Mouse (Mus musculus) erythroid progenitor cell, adult 5-6 weeks (primary cell): ENCODE measurements around the gene Ddhd1. TPM values are rescaled to one million over a fixed set of nuclear protein-coding genes. Genes with fewer than 3 reads are reported as not detected.

Experiments
- ATAC-seq: replicated peaks from 2 replicates; pipeline ENCODE4 v1.8.0; 2016; ENCODE audit warnings: moderate number of reproducible peaks, mild to moderate bottlenecking, moderate TSS enrichment, inconsistent platforms; ENCODE audit not compliant: poor library complexity, low FRiP score, severe bottlenecking
- total RNA-seq, 2 experiments: library from RNA; stranded (forward) in 1 of 2; stranded (reverse) in 1 of 2; fragments of 150-400 nt in 1 of 2; fragments of 186-747, 209-891 nt in 1 of 2; gene quantifications; 2 replicates each; pipeline versions ENCODE4 v1.2.3 to v1.2.4; 2015 to 2017; ENCODE audit warnings: low replicate concordance in 2 of 2

Ddhd1 gene
- 118 and 134 TPM in 2 replicates for total RNA-seq (2015; ENCODE audit: low replicate concordance)
- 173 and 254 TPM in 2 replicates for total RNA-seq (2017; ENCODE audit: low replicate concordance)

- ATAC-seq: peak; percentile 78
Observed at GRCm38 (mm10) chr14:45657641-45658611, at the start of gene Ddhd1. Gene Ddhd1, minus strand, starts transcription at chr14:45658143.

GRCm38 (mm10) chr14:45707176-45707910 lies 49.4 kb upstream of the Ddhd1 start:
- no peak for ATAC-seq

- no peak for ATAC-seq
Observed at GRCm38 (mm10) chr14:45700031-45700572, 42.2 kb upstream of the Ddhd1 start.

- no peak for ATAC-seq
Observed at GRCm38 (mm10) chr14:45698867-45699266, 40.9 kb upstream of the Ddhd1 start.

GRCm38 (mm10) chr14:45696098-45696497 lies 38.2 kb upstream of the Ddhd1 start:
- no peak for ATAC-seq

GRCm38 (mm10) chr14:45693891-45694290 lies 35.9 kb upstream of the Ddhd1 start:
- ATAC-seq: no peak

GRCm38 (mm10) chr14:45690520-45691246 lies 32.7 kb upstream of the Ddhd1 start:
- peak; percentile 46 for ATAC-seq

GRCm38 (mm10) chr14:45685313-45685712 lies 27.4 kb upstream of the Ddhd1 start:
- ATAC-seq: no peak

GRCm38 (mm10) chr14:45676722-45677121 lies 18.8 kb upstream of the Ddhd1 start:
- no peak for ATAC-seq

- no peak for ATAC-seq
Observed at GRCm38 (mm10) chr14:45668325-45668724, 10.4 kb upstream of the Ddhd1 start.

- ATAC-seq: no peak
Observed at GRCm38 (mm10) chr14:45667231-45667630, 9.3 kb upstream of the Ddhd1 start.

GRCm38 (mm10) chr14:45661575-45661974 lies 3.6 kb upstream of the Ddhd1 start:
- ATAC-seq: no peak

GRCm38 (mm10) chr14:45660315-45660714 lies 2.4 kb upstream of the Ddhd1 start:
- no peak for ATAC-seq

GRCm38 (mm10) chr14:45656831-45657640 lies 907 bp downstream of the Ddhd1 start:
- peak; percentile 33 for ATAC-seq

- ATAC-seq: no peak
Observed at GRCm38 (mm10) chr14:45654876-45655416, 3.0 kb downstream of the Ddhd1 start.

GRCm38 (mm10) chr14:45653756-45654155 lies 4.2 kb downstream of the Ddhd1 start:
- ATAC-seq: peak; percentile 78

- no peak for ATAC-seq
Observed at GRCm38 (mm10) chr14:45648999-45649818, 8.7 kb downstream of the Ddhd1 start.

GRCm38 (mm10) chr14:45648144-45648543 lies 9.8 kb downstream of the Ddhd1 start:
- ATAC-seq: no peak
